Mouse (Mus musculus): ENCODE data around the gene Pcsk2. TPM values are rescaled to one million over a fixed set of nuclear protein-coding genes. Genes with fewer than 3 reads are reported as not detected.

Gene Pcsk2
- polyA plus RNA-seq (2012; rRNA removed) = 16.0 and 17.7 TPM in 2 replicates

GRCm38 (mm10) chr2:143545758-143546246, at the start of gene Pcsk2:
TSS of gene Pcsk2 (plus strand) at chr2:143546156.

GRCm38 (mm10) chr2:143862484-143863231, 316.7 kb downstream of the Pcsk2 start, which contains the start of gene Bfsp1:
TSS of gene Bfsp1 (minus strand) at chr2:143863173.

